Mouse (Mus musculus): ENCODE data around the gene Pgap1. TPM values are rescaled to one million over a fixed set of nuclear protein-coding genes. Genes with fewer than 3 reads are reported as not detected.

Pgap1 gene
- polyA plus RNA-seq, 1 experiment from 2014 or later = 20.7 TPM

- 9% methylated on average over 9 of the region's 9 CpGs for WGBS
- Histone ChIP-seq H3K27ac (ENCODE audit: low read depth, low read length) (no peak overlapping the region), H3K4me2 (ENCODE audit: low read length) (no peak overlapping the region), H3K9ac (ENCODE audit: low read depth, low read length) (no peak overlapping the region), H3K9me3 (ENCODE audit: control insufficient read depth, low read length) (no peaks in the 10 kb centered on the region), H3K4me3 (ENCODE audit: low read length) (no peak overlapping the region), H3K36me3 (ENCODE audit: control insufficient read depth, insufficient read depth, low read length) (no peaks in the 10 kb centered on the region), H3K4me1 (ENCODE audit: control insufficient read depth, insufficient read depth, low read depth, low read length) (peaks cover 3% of the 10 kb centered on the region), H3K27me3 (replicated peaks; ENCODE audit: control insufficient read depth, insufficient read depth, low read length) (no peaks in the 10 kb centered on the region)
- ATAC-seq = peak; percentile 45; the same call in 1 of the 2 replicates
These were observed 27.9 kb upstream of the Pgap1 start for GRCm38 (mm10) chr1:54585278-54585846.

- Histone ChIP-seq H3K27ac (ENCODE audit: low read depth, low read length) (no peak overlapping the region), H3K9me3 (ENCODE audit: control insufficient read depth, low read length) (no peaks in the 10 kb centered on the region), H3K27me3 (replicated peaks; ENCODE audit: control insufficient read depth, insufficient read depth, low read length) (no peaks in the 10 kb centered on the region), H3K4me3 (ENCODE audit: low read length) (no peak overlapping the region), H3K36me3 (ENCODE audit: control insufficient read depth, insufficient read depth, low read length) (no peaks in the 10 kb centered on the region), H3K4me2 (ENCODE audit: low read length) (no peak overlapping the region), H3K9ac (ENCODE audit: low read depth, low read length) (no peak overlapping the region), H3K4me1 (ENCODE audit: control insufficient read depth, insufficient read depth, low read depth, low read length) (peaks cover 3% of the 10 kb centered on the region)
- ATAC-seq = no peak
- 49% methylated on average over 2 of the region's 2 CpGs for WGBS
These were observed 27.2 kb upstream of the Pgap1 start for GRCm38 (mm10) chr1:54584588-54585277.

- Histone ChIP-seq H3K9ac (ENCODE audit: low read depth, low read length) (no peak overlapping the region), H3K27me3 (replicated peaks; ENCODE audit: control insufficient read depth, insufficient read depth, low read length) (no peaks in the 10 kb centered on the region), H3K27ac (ENCODE audit: low read depth, low read length) (peak overlapping the region; percentile 26), H3K36me3 (ENCODE audit: control insufficient read depth, insufficient read depth, low read length) (no peaks in the 10 kb centered on the region), H3K9me3 (ENCODE audit: control insufficient read depth, low read length) (no peaks in the 10 kb centered on the region), H3K4me1 (ENCODE audit: control insufficient read depth, insufficient read depth, low read depth, low read length) (peaks cover 3% of the 10 kb centered on the region), H3K4me2 (ENCODE audit: low read length) (peak overlapping the region; percentile 37), H3K4me3 (ENCODE audit: low read length) (no peak overlapping the region)
- WGBS = 26% methylated on average over 8 of the region's 8 CpGs
- ATAC-seq = peak; percentile 86
These were observed 21.1 kb upstream of the Pgap1 start for GRCm38 (mm10) chr1:54578358-54579184.

GRCm38 (mm10) chr1:54569102-54569501 is 11.6 kb upstream of the Pgap1 start:
- ATAC-seq = no peak
- H3K27ac ChIP-seq (ENCODE audit: low read depth, low read length) = no peak overlapping the region
- no peaks in the 10 kb centered on the region for H3K36me3 ChIP-seq (ENCODE audit: control insufficient read depth, insufficient read depth, low read length)
- no peak overlapping the region for H3K9ac ChIP-seq (ENCODE audit: low read depth, low read length)
- no peaks in the 10 kb centered on the region for H3K27me3 ChIP-seq (replicated peaks; ENCODE audit: control insufficient read depth, insufficient read depth, low read length)
- no peaks in the 10 kb centered on the region for H3K4me1 ChIP-seq (ENCODE audit: control insufficient read depth, insufficient read depth, low read depth, low read length)
- no peak overlapping the region for H3K4me3 ChIP-seq (ENCODE audit: low read length)
- no peak overlapping the region for H3K4me2 ChIP-seq (ENCODE audit: low read length)
- H3K9me3 ChIP-seq (ENCODE audit: control insufficient read depth, low read length) = no peaks in the 10 kb centered on the region
- 83% methylated on average over 2 of the region's 2 CpGs for WGBS

GRCm38 (mm10) chr1:54563923-54564322 is 6.4 kb upstream of the Pgap1 start:
- Histone ChIP-seq H3K4me1 (ENCODE audit: control insufficient read depth, insufficient read depth, low read depth, low read length) (no peaks in the 10 kb centered on the region), H3K36me3 (ENCODE audit: control insufficient read depth, insufficient read depth, low read length) (no peaks in the 10 kb centered on the region), H3K27ac (ENCODE audit: low read depth, low read length) (no peak overlapping the region), H3K4me3 (ENCODE audit: low read length) (no peak overlapping the region), H3K9me3 (ENCODE audit: control insufficient read depth, low read length) (no peaks in the 10 kb centered on the region), H3K9ac (ENCODE audit: low read depth, low read length) (no peak overlapping the region), H3K27me3 (replicated peaks; ENCODE audit: control insufficient read depth, insufficient read depth, low read length) (no peaks in the 10 kb centered on the region), H3K4me2 (ENCODE audit: low read length) (no peak overlapping the region)
- no peak for ATAC-seq
- WGBS = 89% methylated on average over 6 of the region's 6 CpGs

GRCm38 (mm10) chr1:54556586-54557221 is 780 bp downstream of the Pgap1 start:
- no peaks in the 10 kb centered on the region for H3K36me3 ChIP-seq (ENCODE audit: control insufficient read depth, insufficient read depth, low read length)
- no peak for ATAC-seq

GRCm38 (mm10) chr1:54555364-54556140 is 1.9 kb downstream of the Pgap1 start:
- Histone ChIP-seq H3K4me3 (ENCODE audit: low read length) (peak overlapping the region; percentile 33), H3K36me3 (ENCODE audit: control insufficient read depth, insufficient read depth, low read length) (no peaks in the 10 kb centered on the region), H3K27me3 (replicated peaks; ENCODE audit: control insufficient read depth, insufficient read depth, low read length) (no peaks in the 10 kb centered on the region), H3K4me1 (ENCODE audit: control insufficient read depth, insufficient read depth, low read depth, low read length) (peaks cover 11% of the 10 kb centered on the region), H3K4me2 (ENCODE audit: low read length) (peak overlapping the region; percentile 56), H3K9me3 (ENCODE audit: control insufficient read depth, low read length) (no peaks in the 10 kb centered on the region), H3K9ac (ENCODE audit: low read depth, low read length) (no peak overlapping the region; the same call in 1 of the 2 replicates), H3K27ac (ENCODE audit: low read depth, low read length) (no peak overlapping the region)
- 31% methylated on average over 4 of the region's 4 CpGs for WGBS
- no peak for ATAC-seq

More at GRCm38 (mm10) chr1:54556586-54557221, 780 bp downstream of the Pgap1 start:
- peak overlapping the region; percentile 92 for H3K27ac ChIP-seq (ENCODE audit: low read depth, low read length)
- H3K9me3 ChIP-seq (ENCODE audit: control insufficient read depth, low read length) = no peaks in the 10 kb centered on the region
- H3K27me3 ChIP-seq (replicated peaks; ENCODE audit: control insufficient read depth, insufficient read depth, low read length) = no peaks in the 10 kb centered on the region
- peak overlapping the region; percentile 81 for H3K9ac ChIP-seq (ENCODE audit: low read depth, low read length)
- peaks cover 11% of the 10 kb centered on the region for H3K4me1 ChIP-seq (ENCODE audit: control insufficient read depth, insufficient read depth, low read depth, low read length)
- peak overlapping the region; percentile 91 for H3K4me3 ChIP-seq (ENCODE audit: low read length)
- 2% methylated on average over 18 of the region's 18 CpGs for WGBS
- peak overlapping the region; percentile 70 for H3K4me2 ChIP-seq (ENCODE audit: low read length)

- H3K9me3 ChIP-seq (ENCODE audit: control insufficient read depth, low read length) = no peaks in the 10 kb centered on the region
- H3K4me3 ChIP-seq (ENCODE audit: low read length) = no peak overlapping the region
- no peaks in the 10 kb centered on the region for H3K27me3 ChIP-seq (replicated peaks; ENCODE audit: control insufficient read depth, insufficient read depth, low read length)
- peaks cover 11% of the 10 kb centered on the region for H3K4me1 ChIP-seq (ENCODE audit: control insufficient read depth, insufficient read depth, low read depth, low read length)
- H3K9ac ChIP-seq (ENCODE audit: low read depth, low read length) = no peak overlapping the region
- no peak for ATAC-seq
- no peak overlapping the region for H3K27ac ChIP-seq (ENCODE audit: low read depth, low read length)
- 95% methylated on average over 2 of the region's 2 CpGs for WGBS
- H3K36me3 ChIP-seq (ENCODE audit: control insufficient read depth, insufficient read depth, low read length) = peaks cover 3% of the 10 kb centered on the region; the same call in 1 of the 2 replicates
- no peak overlapping the region for H3K4me2 ChIP-seq (ENCODE audit: low read length)
These were observed 4.9 kb downstream of the Pgap1 start for GRCm38 (mm10) chr1:54552621-54553020.

Measured in hindbrain, embryonic 16.5 days (tissue).